Mouse (Mus musculus) fat pad, adult 2 months (tissue): ENCODE data around the gene Oip5.

ENCODE experiments used
- DNase-seq: peaks from one replicate; pipeline ENCODE4 v3.0.0-alpha.2; 2011; ENCODE audit warnings: low read depth, low spot score; ENCODE audit errors: extremely low read depth

The Oip5 gene

GRCm38 (mm10) chr2:119587383-119587782 is 30.9 kb downstream of the Oip5 start:
- no peak for DNase-seq

GRCm38 (mm10) chr2:119584282-119584681 is 34.0 kb downstream of the Oip5 start:
- no peak for DNase-seq

- DNase-seq = no peak
Measured at GRCm38 (mm10) chr2:119583439-119583838, 34.8 kb downstream of the Oip5 start.

- DNase-seq = no peak
Measured at GRCm38 (mm10) chr2:119581571-119581970, 36.7 kb downstream of the Oip5 start.

- DNase-seq = no peak
Measured at GRCm38 (mm10) chr2:119572471-119572870, 45.8 kb downstream of the Oip5 start.

GRCm38 (mm10) chr2:119566182-119566855 is 52.0 kb downstream of the Oip5 start:
- no peak for DNase-seq

GRCm38 (mm10) chr2:119565284-119565683 is 53.0 kb downstream of the Oip5 start:
- no peak for DNase-seq

- no peak for DNase-seq
Measured at GRCm38 (mm10) chr2:119561794-119562193, 56.5 kb downstream of the Oip5 start.
